Mouse (Mus musculus): ENCODE results near the gene Meltf. TPM values are rescaled to one million over a fixed set of nuclear protein-coding genes. Genes with fewer than 3 reads are reported as not detected.

Gene Meltf
- polyA plus RNA-seq, 1 experiment from 2014 or later = not detected

- H3K9me3 ChIP-seq (ENCODE audit: control insufficient read depth, low read length) = 0 out of 2 replicates have a peak, but pooled peaks cover 3% of the 10 kb centered on the region
- ATAC-seq (ENCODE audit: insufficient number of reproducible peaks, insufficient read depth, low FRiP score, low read depth) = no peak
- WGBS = 5% methylated on average over 36 of the region's 36 CpGs
- peak overlapping the region; percentile 56; the same call in 1 of the 2 replicates for H3K9ac ChIP-seq (ENCODE audit: low read length)
- no peaks in the 10 kb centered on the region for H3K36me3 ChIP-seq (ENCODE audit: control insufficient read depth, insufficient read depth, low read length)
- peak overlapping the region; percentile 20 to 37 for H3K4me3 ChIP-seq (ENCODE audit: control insufficient read depth in 1 of 2, insufficient read depth in 1 of 2, low read depth in 1 of 2, low read length in 2 of 2)
- H3K27me3 ChIP-seq (ENCODE audit: control insufficient read depth, insufficient read depth, low read length) = peaks cover 27% of the 10 kb centered on the region
- peak overlapping the region; percentile 84 for H3K4me2 ChIP-seq (ENCODE audit: low read length)
- H3K4me1 ChIP-seq (ENCODE audit: control insufficient read depth in 2 of 2, insufficient read depth in 2 of 2, low read length in 2 of 2) = peaks cover 14 to 18% of the 10 kb centered on the region in 2 experiments
- H3K27ac ChIP-seq (replicated peaks in 1 of 2; ENCODE audit: control insufficient read depth in 1 of 2, insufficient read depth in 1 of 2, low read depth in 2 of 2, low read length in 2 of 2) = no peak overlapping the region
Observed at GRCm38 (mm10) chr16:31935091-31935979, 56.7 kb downstream of the Meltf start.

GRCm38 (mm10) chr16:31936568-31936967 is 58.0 kb downstream of the Meltf start:
- H3K4me3 ChIP-seq (ENCODE audit: control insufficient read depth in 1 of 2, insufficient read depth in 1 of 2, low read depth in 1 of 2, low read length in 2 of 2) = no peak overlapping the region
- H3K9me3 ChIP-seq (ENCODE audit: control insufficient read depth, low read length) = 0 out of 2 replicates have a peak, but pooled peaks cover 3% of the 10 kb centered on the region
- H3K4me2 ChIP-seq (ENCODE audit: low read length) = no peak overlapping the region
- no peak overlapping the region for H3K27ac ChIP-seq (replicated peaks in 1 of 2; ENCODE audit: control insufficient read depth in 1 of 2, insufficient read depth in 1 of 2, low read depth in 2 of 2, low read length in 2 of 2)
- no peak overlapping the region for H3K9ac ChIP-seq (ENCODE audit: low read length)
- WGBS = 84% methylated on average over 4 of the region's 4 CpGs
- no peaks in the 10 kb centered on the region for H3K36me3 ChIP-seq (ENCODE audit: control insufficient read depth, insufficient read depth, low read length)
- ATAC-seq (ENCODE audit: insufficient number of reproducible peaks, insufficient read depth, low FRiP score, low read depth) = no peak
- peaks cover 14 to 18% of the 10 kb centered on the region in 2 experiments for H3K4me1 ChIP-seq (ENCODE audit: control insufficient read depth in 2 of 2, insufficient read depth in 2 of 2, low read length in 2 of 2)
- peaks cover 27% of the 10 kb centered on the region for H3K27me3 ChIP-seq (ENCODE audit: control insufficient read depth, insufficient read depth, low read length)

- Histone ChIP-seq H3K4me2 (ENCODE audit: low read length) (no peak overlapping the region), H3K27me3 (ENCODE audit: control insufficient read depth, insufficient read depth, low read length) (peaks cover 21% of the 10 kb centered on the region), H3K9me3 (ENCODE audit: control insufficient read depth, low read length) (0 out of 2 replicates have a peak, but pooled peaks cover 3% of the 10 kb centered on the region), H3K9ac (ENCODE audit: low read length) (no peak overlapping the region), H3K36me3 (ENCODE audit: control insufficient read depth, insufficient read depth, low read length) (no peaks in the 10 kb centered on the region), H3K4me3 (ENCODE audit: control insufficient read depth in 1 of 2, insufficient read depth in 1 of 2, low read depth in 1 of 2, low read length in 2 of 2) (no peak overlapping the region), H3K4me1 (ENCODE audit: control insufficient read depth in 2 of 2, insufficient read depth in 2 of 2, low read length in 2 of 2) (peaks cover 8 to 10% of the 10 kb centered on the region in 2 experiments), H3K27ac (replicated peaks in 1 of 2; ENCODE audit: control insufficient read depth in 1 of 2, insufficient read depth in 1 of 2, low read depth in 2 of 2, low read length in 2 of 2) (no peak overlapping the region)
- 62% methylated on average over 6 of the region's 6 CpGs for WGBS
- ATAC-seq (ENCODE audit: insufficient number of reproducible peaks, insufficient read depth, low FRiP score, low read depth) = no peak
Observed at GRCm38 (mm10) chr16:31938856-31939255, 60.2 kb downstream of the Meltf start.

GRCm38 (mm10) chr16:31940586-31940985 is 62.0 kb downstream of the Meltf start:
- H3K27ac ChIP-seq (replicated peaks in 1 of 2; ENCODE audit: control insufficient read depth in 1 of 2, insufficient read depth in 1 of 2, low read depth in 2 of 2, low read length in 2 of 2) = no peak overlapping the region
- WGBS = 62% methylated on average over 2 of the region's 2 CpGs

GRCm38 (mm10) chr16:31943980-31944379 is 65.4 kb downstream of the Meltf start:
- Histone ChIP-seq H3K27ac (replicated peaks in 1 of 2; ENCODE audit: control insufficient read depth in 1 of 2, insufficient read depth in 1 of 2, low read depth in 2 of 2, low read length in 2 of 2) (no peak overlapping the region), H3K9me3 (ENCODE audit: control insufficient read depth, low read length) (no peaks in the 10 kb centered on the region), H3K9ac (ENCODE audit: low read length) (peak overlapping the region; percentile 38; the same call in 1 of the 2 replicates), H3K36me3 (ENCODE audit: control insufficient read depth, insufficient read depth, low read length) (0 out of 2 replicates have a peak, but pooled peaks cover 9% of the 10 kb centered on the region), H3K27me3 (ENCODE audit: control insufficient read depth, insufficient read depth, low read length) (no peaks in the 10 kb centered on the region), H3K4me1 (ENCODE audit: control insufficient read depth in 2 of 2, insufficient read depth in 2 of 2, low read length in 2 of 2) (peaks cover 9 to 17% of the 10 kb centered on the region in 2 experiments), H3K4me3 (ENCODE audit: control insufficient read depth in 1 of 2, insufficient read depth in 1 of 2, low read depth in 1 of 2, low read length in 2 of 2) (no peak overlapping the region), H3K4me2 (ENCODE audit: low read length) (no peak overlapping the region)
- WGBS = 3% methylated on average over 10 of the region's 10 CpGs
- ATAC-seq (ENCODE audit: insufficient number of reproducible peaks, insufficient read depth, low FRiP score, low read depth) = no peak

More at GRCm38 (mm10) chr16:31940586-31940985, 62.0 kb downstream of the Meltf start:
- ATAC-seq (ENCODE audit: insufficient number of reproducible peaks, insufficient read depth, low FRiP score, low read depth) = no peak
- Histone ChIP-seq H3K27me3 (ENCODE audit: control insufficient read depth, insufficient read depth, low read length) (peaks cover 7% of the 10 kb centered on the region), H3K4me1 (ENCODE audit: control insufficient read depth in 2 of 2, insufficient read depth in 2 of 2, low read length in 2 of 2) (peaks cover 0 to 1% of the 10 kb centered on the region in 2 experiments; a peak in 1 of 4 replicates), H3K36me3 (ENCODE audit: control insufficient read depth, insufficient read depth, low read length) (0 out of 2 replicates have a peak, but pooled peaks cover 6% of the 10 kb centered on the region), H3K9me3 (ENCODE audit: control insufficient read depth, low read length) (0 out of 2 replicates have a peak, but pooled peaks cover 3% of the 10 kb centered on the region), H3K4me2 (ENCODE audit: low read length) (no peak overlapping the region), H3K4me3 (ENCODE audit: control insufficient read depth in 1 of 2, insufficient read depth in 1 of 2, low read depth in 1 of 2, low read length in 2 of 2) (no peak overlapping the region), H3K9ac (ENCODE audit: low read length) (no peak overlapping the region)

GRCm38 (mm10) chr16:31944698-31945255 is 66.2 kb downstream of the Meltf start:
- no peak overlapping the region for H3K27ac ChIP-seq (replicated peaks in 1 of 2; ENCODE audit: control insufficient read depth in 1 of 2, insufficient read depth in 1 of 2, low read depth in 2 of 2, low read length in 2 of 2)
- WGBS = 83% methylated on average over 12 of the region's 12 CpGs
- no peak overlapping the region for H3K4me3 ChIP-seq (ENCODE audit: control insufficient read depth in 1 of 2, insufficient read depth in 1 of 2, low read depth in 1 of 2, low read length in 2 of 2)
- no peaks in the 10 kb centered on the region for H3K27me3 ChIP-seq (ENCODE audit: control insufficient read depth, insufficient read depth, low read length)
- peaks cover 9 to 24% of the 10 kb centered on the region in 2 experiments for H3K4me1 ChIP-seq (ENCODE audit: control insufficient read depth in 2 of 2, insufficient read depth in 2 of 2, low read length in 2 of 2)
- H3K9me3 ChIP-seq (ENCODE audit: control insufficient read depth, low read length) = no peaks in the 10 kb centered on the region
- H3K4me2 ChIP-seq (ENCODE audit: low read length) = no peak overlapping the region
- ATAC-seq (ENCODE audit: insufficient number of reproducible peaks, insufficient read depth, low FRiP score, low read depth) = no peak
- 0 out of 2 replicates have a peak, but pooled peaks cover 9% of the 10 kb centered on the region for H3K36me3 ChIP-seq (ENCODE audit: control insufficient read depth, insufficient read depth, low read length)
- H3K9ac ChIP-seq (ENCODE audit: low read length) = no peak overlapping the region

GRCm38 (mm10) chr16:31945372-31945771 is 66.8 kb downstream of the Meltf start:
- ATAC-seq (ENCODE audit: insufficient number of reproducible peaks, insufficient read depth, low FRiP score, low read depth) = no peak
- Histone ChIP-seq H3K27me3 (ENCODE audit: control insufficient read depth, insufficient read depth, low read length) (no peaks in the 10 kb centered on the region), H3K9ac (ENCODE audit: low read length) (peak overlapping the region; percentile 16; the same call in 1 of the 2 replicates), H3K9me3 (ENCODE audit: control insufficient read depth, low read length) (no peaks in the 10 kb centered on the region), H3K4me3 (ENCODE audit: control insufficient read depth in 1 of 2, insufficient read depth in 1 of 2, low read depth in 1 of 2, low read length in 2 of 2) (no peak overlapping the region), H3K27ac (replicated peaks in 1 of 2; ENCODE audit: control insufficient read depth in 1 of 2, insufficient read depth in 1 of 2, low read depth in 2 of 2, low read length in 2 of 2) (no peak overlapping the region), H3K4me2 (ENCODE audit: low read length) (no peak overlapping the region), H3K36me3 (ENCODE audit: control insufficient read depth, insufficient read depth, low read length) (peaks cover 9% of the 10 kb centered on the region; the same call in 1 of the 2 replicates), H3K4me1 (ENCODE audit: control insufficient read depth in 2 of 2, insufficient read depth in 2 of 2, low read length in 2 of 2) (peaks cover 9 to 24% of the 10 kb centered on the region in 2 experiments)
- 84% methylated on average over 6 of the region's 6 CpGs for WGBS

All from heart, embryonic 14.5 days (tissue).